Mouse (Mus musculus) frontal cortex, postnatal 25 days (tissue): ENCODE results near the gene Ppa2.

Experiments
- DNase-seq, 2 experiments: peaks; one replicate each; pipeline ENCODE4 v3.0.0; 2022; ENCODE audit warnings: low spot score in 2 of 2

Gene Ppa2

GRCm38 (mm10) chr3:133309954-133310808, at the start of gene Ppa2:
TSS of gene Ppa2 (plus strand) at chr3:133310110.
- peak; percentile 53 to 61 for DNase-seq

GRCm38 (mm10) chr3:133271887-133272286, 38.0 kb upstream of the Ppa2 start:
- DNase-seq: peak; percentile 68 to 84

- no peak for DNase-seq
These were observed 25.3 kb upstream of the Ppa2 start for GRCm38 (mm10) chr3:133284587-133284986.

- DNase-seq: no peak
These were observed 21.1 kb upstream of the Ppa2 start for GRCm38 (mm10) chr3:133288795-133289194.

GRCm38 (mm10) chr3:133304328-133304727, 5.6 kb upstream of the Ppa2 start:
- no peak for DNase-seq

- DNase-seq: no peak
These were observed 1.5 kb upstream of the Ppa2 start for GRCm38 (mm10) chr3:133308361-133308760.

- DNase-seq: no peak
These were observed 551 bp upstream of the Ppa2 start for GRCm38 (mm10) chr3:133309359-133309758.

GRCm38 (mm10) chr3:133310809-133311179, 884 bp downstream of the Ppa2 start:
- no peak for DNase-seq

GRCm38 (mm10) chr3:133312331-133312730, 2.4 kb downstream of the Ppa2 start:
- no peak for DNase-seq

- DNase-seq: no peak
These were observed 2.9 kb downstream of the Ppa2 start for GRCm38 (mm10) chr3:133312850-133313249.

- no peak for DNase-seq
These were observed 3.7 kb downstream of the Ppa2 start for GRCm38 (mm10) chr3:133313491-133314199.

GRCm38 (mm10) chr3:133314475-133314874, 4.6 kb downstream of the Ppa2 start:
- peak; percentile 50 to 78 for DNase-seq

GRCm38 (mm10) chr3:133315011-133315410, 5.1 kb downstream of the Ppa2 start:
- no peak for DNase-seq

GRCm38 (mm10) chr3:133315647-133316046, 5.7 kb downstream of the Ppa2 start:
- peak in 1 of 2 experiments; percentile 1 for DNase-seq

- DNase-seq: no peak
These were observed 7.9 kb downstream of the Ppa2 start for GRCm38 (mm10) chr3:133317845-133318244.

GRCm38 (mm10) chr3:133318596-133318995, 8.7 kb downstream of the Ppa2 start:
- DNase-seq: peak in 1 of 2 experiments; percentile 0

GRCm38 (mm10) chr3:133319795-133320194, 9.9 kb downstream of the Ppa2 start:
- no peak for DNase-seq

- DNase-seq: no peak
These were observed 10.4 kb downstream of the Ppa2 start for GRCm38 (mm10) chr3:133320313-133320712.

GRCm38 (mm10) chr3:133321928-133322327, 12.0 kb downstream of the Ppa2 start:
- DNase-seq: no peak

GRCm38 (mm10) chr3:133322552-133322951, 12.6 kb downstream of the Ppa2 start:
- DNase-seq: no peak

GRCm38 (mm10) chr3:133325135-133325534, 15.2 kb downstream of the Ppa2 start:
- no peak for DNase-seq

- DNase-seq: no peak
These were observed 18.6 kb downstream of the Ppa2 start for GRCm38 (mm10) chr3:133328551-133328950.

GRCm38 (mm10) chr3:133329406-133329805, 19.5 kb downstream of the Ppa2 start:
- no peak for DNase-seq
